Mouse (Mus musculus) erythroblast, embryonic 14.5 days (primary cell): Measurements from ENCODE around the gene Glrx. TPM values are rescaled to one million over a fixed set of nuclear protein-coding genes. Genes with fewer than 3 reads are reported as not detected.

ENCODE experiments used
- H3K27me3 ChIP-seq: 2 replicates; pipeline ENCODE4 v1.6.1; 2012; ENCODE audit warnings: inconsistent platforms; ENCODE audit not compliant: control insufficient read depth
- H3K36me3 ChIP-seq: 2 replicates; pipeline ENCODE4 v1.6.1; 2012; ENCODE audit warnings: mild to moderate bottlenecking, inconsistent platforms; ENCODE audit not compliant: control insufficient read depth
- H3K4me1 ChIP-seq: 2 replicates; pipeline ENCODE4 v1.6.1; 2012; ENCODE audit warnings: inconsistent platforms; ENCODE audit not compliant: control insufficient read depth
- H3K4me3 ChIP-seq: replicated peaks from 2 replicates; pipeline ENCODE3; 2012; ENCODE audit warnings: moderate library complexity, mild to moderate bottlenecking, inconsistent platforms
- H3K9me3 ChIP-seq: 2 replicates; pipeline ENCODE4 v1.6.1; 2012; ENCODE audit warnings: low read length, inconsistent platforms, mixed read lengths; ENCODE audit not compliant: control insufficient read depth
- GATA1 ChIP-seq: IDR thresholded peaks from 2 replicates; pipeline ENCODE4 v1.6.1; 2012; ENCODE audit warnings: low read length, inconsistent platforms, mixed read lengths
- TAL1 ChIP-seq: IDR thresholded peaks from 3 replicates; pipeline ENCODE4 v1.6.1; 2012; ENCODE audit warnings: low read length, inconsistent platforms, mixed read lengths
- polyA plus RNA-seq: library from polyadenylated mRNA; stranded (reverse); fragments of >175 nt; gene quantifications from 2 replicates; pipeline ENCODE4 v1.2.3, GENCODE M21; 2012

Gene Glrx
- polyA plus RNA-seq, 1 experiment, result 1.8 TPM

DNA sequence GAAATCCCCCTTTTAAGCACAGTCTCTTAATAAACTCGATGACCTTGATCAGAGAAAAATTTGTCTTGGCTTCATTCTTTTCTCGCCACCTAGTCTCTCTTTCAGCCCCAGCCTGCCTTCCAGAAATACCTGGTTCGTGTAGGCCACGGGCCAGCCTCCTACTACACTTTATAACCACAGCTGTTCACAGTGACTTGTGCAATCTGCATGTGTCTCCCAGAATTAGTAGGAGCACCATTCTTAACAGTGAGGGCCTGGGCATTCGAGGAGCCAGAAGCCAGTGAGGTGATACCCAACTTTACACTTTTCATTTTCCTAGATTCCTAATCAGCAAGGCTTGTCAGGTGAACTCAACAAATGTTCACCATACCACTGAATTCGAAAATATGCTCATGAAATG is 36.9 kb downstream of the Glrx start:
- H3K4me3 ChIP-seq, result no peak overlapping the region
- peaks cover 24% of the 10 kb centered on the region for H3K4me1 ChIP-seq
- no peak for TF ChIP-seq TAL1
- TF ChIP-seq GATA1, result no peak

DNA sequence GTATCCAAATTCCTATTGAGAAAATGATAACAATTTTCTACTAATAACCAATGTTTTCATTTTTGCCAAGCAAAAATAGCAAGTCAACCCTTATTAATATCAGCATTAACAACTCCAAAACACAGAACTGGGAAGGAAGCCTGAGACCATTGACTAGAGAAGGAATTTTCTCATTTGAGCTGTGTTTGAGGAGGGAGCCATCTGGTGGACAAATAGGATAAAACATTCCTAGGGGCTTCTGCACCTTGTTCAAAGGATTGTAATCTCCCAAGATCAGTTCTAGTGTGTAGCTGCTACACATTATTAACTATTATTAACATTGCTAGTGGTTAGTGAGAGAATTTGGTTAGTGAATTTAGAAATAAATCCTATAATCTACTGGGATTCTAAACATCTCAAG is 38.2 kb downstream of the Glrx start:
- H3K4me3 ChIP-seq, result no peak overlapping the region
- H3K9me3 ChIP-seq, result no peaks in the 10 kb centered on the region
- TF ChIP-seq TAL1, result no peak
- peak; percentile 41 for TF ChIP-seq GATA1
- H3K36me3 ChIP-seq, result peaks cover 11% of the 10 kb centered on the region
- H3K4me1 ChIP-seq, result peaks cover 19% of the 10 kb centered on the region
- H3K27me3 ChIP-seq, result no peaks in the 10 kb centered on the region

More for the DNA sequence above, 36.9 kb downstream of the Glrx start:
- H3K9me3 ChIP-seq, result no peaks in the 10 kb centered on the region
- H3K36me3 ChIP-seq, result peaks cover 14% of the 10 kb centered on the region
- no peaks in the 10 kb centered on the region for H3K27me3 ChIP-seq

DNA sequence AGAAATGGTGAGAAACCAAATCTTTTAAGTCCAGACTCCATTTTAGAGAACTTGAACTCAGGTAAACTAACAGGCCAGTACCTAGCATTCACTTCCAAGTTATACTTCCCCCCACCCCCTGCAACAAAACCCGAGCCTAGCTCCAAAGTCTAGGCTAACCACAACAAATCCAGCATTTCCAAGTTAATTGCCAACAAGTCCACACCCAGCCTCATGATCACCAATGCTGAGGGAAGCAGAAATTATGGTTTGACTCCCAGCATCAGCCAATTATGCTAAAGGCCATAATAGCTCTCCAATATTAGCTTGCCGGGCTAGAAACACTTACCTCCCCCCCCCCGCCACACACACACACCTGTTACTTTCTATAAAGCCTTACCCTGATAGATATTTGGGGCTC is 40.1 kb downstream of the Glrx start:
- H3K9me3 ChIP-seq, result no peaks in the 10 kb centered on the region

DNA sequence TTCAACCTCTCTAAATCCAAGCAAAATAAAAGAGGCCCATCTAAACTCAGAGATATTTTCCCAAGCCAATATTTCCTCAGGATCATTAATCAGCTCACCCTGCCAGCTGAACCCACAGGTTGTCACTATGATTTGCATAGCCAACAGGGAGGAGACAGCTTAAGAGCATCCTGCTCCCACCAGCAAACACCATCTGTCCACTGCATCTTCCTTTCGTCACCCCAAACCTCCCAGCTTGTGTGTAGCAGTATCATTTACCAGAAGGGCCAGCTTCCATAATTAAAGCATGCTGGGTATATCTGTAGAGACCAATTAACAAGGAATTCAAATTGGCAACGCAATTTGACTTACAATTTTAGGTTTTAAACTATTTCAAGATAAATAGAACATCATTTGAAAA is 40.8 kb downstream of the Glrx start:
- TF ChIP-seq TAL1, result no peak
- TF ChIP-seq GATA1, result no peak
- Histone ChIP-seq H3K9me3 (no peaks in the 10 kb centered on the region), H3K4me1 (peaks cover 9% of the 10 kb centered on the region), H3K4me3 (no peak overlapping the region), H3K36me3 (peaks cover 16% of the 10 kb centered on the region), H3K27me3 (no peaks in the 10 kb centered on the region)

More for the DNA sequence above, 40.1 kb downstream of the Glrx start:
- Histone ChIP-seq H3K36me3 (peaks cover 15% of the 10 kb centered on the region), H3K4me1 (peaks cover 12% of the 10 kb centered on the region), H3K4me3 (no peak overlapping the region), H3K27me3 (no peaks in the 10 kb centered on the region)
- TF ChIP-seq GATA1 (no peak), TAL1 (no peak)

DNA sequence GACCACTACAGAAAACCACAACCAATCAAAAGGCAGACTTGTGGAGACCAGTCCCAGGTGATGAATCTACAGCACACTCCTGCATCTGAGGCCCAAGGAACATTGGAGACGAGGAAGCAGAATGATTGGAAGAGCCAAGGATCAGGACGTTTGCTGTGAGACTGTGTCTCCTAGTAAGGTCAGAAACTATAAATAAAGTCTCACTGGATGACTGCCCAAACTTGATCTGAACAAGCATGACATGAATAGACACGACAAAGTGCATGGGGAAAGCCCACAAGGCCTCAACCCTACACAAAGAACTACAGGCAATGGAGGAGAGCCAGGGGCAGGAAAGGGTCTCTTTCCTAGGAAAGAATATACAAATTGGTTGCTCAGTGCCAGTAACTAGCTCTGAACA is 44.1 kb downstream of the Glrx start:
- peaks cover 1% of the 10 kb centered on the region; the same call in 1 of the 2 replicates for H3K4me1 ChIP-seq
- H3K9me3 ChIP-seq, result no peaks in the 10 kb centered on the region
- peaks cover 6% of the 10 kb centered on the region for H3K36me3 ChIP-seq
- H3K27me3 ChIP-seq, result no peaks in the 10 kb centered on the region
- H3K4me3 ChIP-seq, result no peak overlapping the region
- TF ChIP-seq GATA1 (no peak), TAL1 (no peak)

DNA sequence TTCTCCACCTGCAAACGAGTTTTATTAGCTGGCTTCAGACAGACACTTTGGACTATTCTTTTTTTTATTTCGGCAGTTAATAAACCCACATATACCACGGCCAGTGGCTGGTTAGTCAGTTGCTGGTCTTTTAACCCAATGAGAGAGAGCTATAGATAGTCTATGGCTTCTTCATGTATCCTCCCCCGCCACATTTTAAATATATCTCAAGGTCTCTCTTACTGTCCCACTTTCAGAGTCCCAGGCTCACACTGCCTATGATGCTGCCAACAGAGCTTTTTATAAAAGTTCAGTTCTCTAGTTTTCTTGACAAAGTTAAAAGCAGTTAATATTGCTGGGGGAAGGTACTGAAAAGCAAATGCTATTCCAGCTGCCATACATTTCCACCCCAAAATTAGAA is 52.2 kb downstream of the Glrx start:
- no peaks in the 10 kb centered on the region for H3K27me3 ChIP-seq
- no peak for TF ChIP-seq TAL1
- TF ChIP-seq GATA1, result no peak
- H3K9me3 ChIP-seq, result no peaks in the 10 kb centered on the region
- no peaks in the 10 kb centered on the region for H3K36me3 ChIP-seq
- no peak overlapping the region for H3K4me3 ChIP-seq
- H3K4me1 ChIP-seq, result no peaks in the 10 kb centered on the region

DNA sequence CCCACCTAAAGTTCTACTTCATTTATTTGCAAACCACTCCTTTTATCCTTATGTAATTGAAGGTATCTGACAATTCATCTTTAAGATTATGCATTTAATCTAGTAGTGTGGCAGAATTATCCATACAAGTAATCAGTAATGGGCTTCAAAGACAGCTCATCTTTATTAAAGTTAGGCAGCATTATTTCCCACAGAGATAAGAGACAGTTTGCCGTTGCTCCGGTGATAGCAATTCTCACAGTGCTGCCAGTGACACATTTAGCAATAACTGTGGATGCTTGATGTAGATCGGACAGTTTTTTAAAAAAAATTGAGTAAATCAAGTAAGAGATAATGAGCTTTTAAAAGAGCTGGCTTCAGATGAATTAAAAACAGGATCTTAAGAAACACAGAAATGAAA is 52.6 kb downstream of the Glrx start:
- Histone ChIP-seq H3K27me3 (no peaks in the 10 kb centered on the region), H3K4me3 (no peak overlapping the region), H3K9me3 (no peaks in the 10 kb centered on the region), H3K36me3 (no peaks in the 10 kb centered on the region), H3K4me1 (no peaks in the 10 kb centered on the region)
- TF ChIP-seq GATA1 (no peak), TAL1 (no peak)

DNA sequence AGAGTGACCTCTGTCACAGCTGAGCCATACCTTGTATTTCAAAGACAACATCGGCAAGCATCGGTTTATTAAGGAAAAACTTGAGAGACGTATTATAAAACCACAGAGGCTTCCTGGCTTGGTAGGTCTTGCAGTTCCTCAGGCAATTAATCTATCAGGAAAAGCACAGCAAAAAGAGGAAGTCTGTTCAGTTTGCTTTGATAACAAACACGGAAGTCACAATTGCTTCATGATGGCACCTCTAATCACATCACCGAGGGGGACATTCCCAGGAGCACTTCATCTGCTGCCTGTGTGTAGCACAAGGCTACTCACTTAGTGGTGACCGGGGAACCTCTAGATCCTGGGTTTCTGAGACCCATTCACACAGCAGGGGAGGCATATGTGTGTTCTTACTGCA is 53.2 kb downstream of the Glrx start:
- no peaks in the 10 kb centered on the region for H3K4me1 ChIP-seq
- H3K4me3 ChIP-seq, result no peak overlapping the region
- H3K27me3 ChIP-seq, result no peaks in the 10 kb centered on the region
- H3K9me3 ChIP-seq, result no peaks in the 10 kb centered on the region
- H3K36me3 ChIP-seq, result no peaks in the 10 kb centered on the region
- TF ChIP-seq TAL1 (no peak), GATA1 (no peak)

Other genes starting within 250 kb of the Glrx start
- gene Ell2, start 133.1 kb upstream of the Glrx start, polyA plus RNA-seq, result 7.5 and 16.5 TPM in 2 replicates
- 0.03 and 0.04 TPM in 2 replicates for gene Rhobtb3, start 104.1 kb downstream of the Glrx start, polyA plus RNA-seq
- not detected in 2 replicates for gene Spata9, start 127.3 kb downstream of the Glrx start, polyA plus RNA-seq
- gene Rfesd, start 178.9 kb downstream of the Glrx start, polyA plus RNA-seq, result 0.90 and 1.3 TPM in 2 replicates
- gene Gpr150, start 217.1 kb downstream of the Glrx start, polyA plus RNA-seq, result 0.62 and 0.78 TPM in 2 replicates